Mouse (Mus musculus): ENCODE measurements around the gene Olfr323.

DNA sequence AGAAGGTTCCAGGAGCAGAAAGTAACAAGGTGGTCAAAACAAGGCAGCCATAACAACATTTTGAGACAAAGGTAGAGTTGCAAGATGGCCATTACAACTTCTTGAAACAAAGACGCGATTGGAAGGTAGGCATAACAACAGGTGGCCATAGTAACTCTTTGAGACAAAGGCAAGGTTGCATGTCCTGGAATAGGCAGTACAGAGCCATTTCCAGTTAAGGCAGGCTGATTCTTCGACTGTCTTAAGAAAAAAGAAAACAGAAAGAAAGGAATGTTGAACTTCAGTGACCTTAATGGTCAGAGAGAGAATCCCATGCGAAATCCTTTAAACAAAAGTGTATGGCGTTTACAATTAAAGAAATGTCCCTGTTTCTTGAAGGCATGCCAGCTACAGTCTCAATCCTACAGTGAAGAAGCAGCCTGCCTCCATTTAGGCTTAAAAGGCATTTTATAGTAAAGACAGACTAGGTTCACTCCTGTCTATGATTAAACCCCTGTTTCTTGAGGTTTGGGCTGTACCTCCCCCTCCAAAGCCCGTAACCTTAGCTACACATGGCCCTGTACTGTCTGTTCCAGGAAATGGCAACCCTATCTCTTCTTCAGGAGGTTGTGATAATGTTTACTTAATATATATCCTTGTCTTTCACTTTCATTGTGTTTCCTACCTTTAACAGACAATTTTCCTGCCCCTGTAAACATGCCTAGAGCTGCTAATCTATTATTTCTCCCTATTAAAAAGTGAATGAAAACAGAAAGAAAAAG lies 27.3 kb downstream of the Olfr323 start:
- no peak for TF ChIP-seq CTCF (IDR thresholded peaks at IDR 0.05; ENCODE audit: extremely low read depth, insufficient read depth, insufficient read length, insufficient replicate concordance)
- no peak for TF ChIP-seq POLR2A (IDR thresholded peaks at IDR 0.05; ENCODE audit: low read depth, low read length)

Measured in spleen, adult 2 months (tissue).